Mouse (Mus musculus) embryonic facial prominence, embryonic 11.5 days (tissue): ENCODE results near the gene Gpr35. TPM values are rescaled to one million over a fixed set of nuclear protein-coding genes. Genes with fewer than 3 reads are reported as not detected.

Source experiments
- ATAC-seq: fragments of 200-750 bp; cut with Nextera tagmentation; replicated peaks from 2 replicates; pipeline ENCODE4 v1.8.0; 2017; ENCODE audit warnings: low read depth; ENCODE audit not compliant: insufficient number of reproducible peaks, low FRiP score, low TSS enrichment
- DNase-seq: peaks from one replicate; pipeline ENCODE4 v3.0.0-alpha.2; 2015; ENCODE audit warnings: low spot score
- H3K27ac ChIP-seq: fragments of 300-500 bp; sonication (generic); replicated peaks from 2 replicates; pipeline ENCODE4 v1.5.1; 2014; ENCODE audit warnings: mild to moderate bottlenecking, low read depth, low read length, control low read depth
- H3K27me3 ChIP-seq: fragments of 300-500 bp; sonication (generic); 2 replicates; pipeline ENCODE4 v1.6.1; 2014; ENCODE audit warnings: mild to moderate bottlenecking, low read length, moderate library complexity, mixed read lengths; ENCODE audit not compliant: control insufficient read depth, insufficient read depth
- H3K36me3 ChIP-seq: fragments of 300-500 bp; sonication (generic); replicated peaks from 2 replicates; pipeline ENCODE4 v1.6.1; 2014; ENCODE audit warnings: low read depth, mild to moderate bottlenecking, low read length, moderate library complexity, mixed read lengths; ENCODE audit not compliant: control insufficient read depth, insufficient read depth
- H3K4me1 ChIP-seq: fragments of 300-500 bp; sonication (generic); 2 replicates; pipeline ENCODE4 v1.6.1; 2014; ENCODE audit warnings: low read length, mixed read lengths; ENCODE audit not compliant: control insufficient read depth, insufficient read depth
- H3K4me2 ChIP-seq: fragments of 300-500 bp; sonication (generic); 2 replicates; pipeline ENCODE4 v1.6.1; 2014; ENCODE audit warnings: low read depth, mild to moderate bottlenecking, control low read depth, low read length, moderate library complexity
- H3K4me3 ChIP-seq: fragments of 300-500 bp; sonication (generic); 2 replicates; pipeline ENCODE4 v1.5.1; 2014; ENCODE audit warnings: low read depth, low read length, control low read depth
- H3K9ac ChIP-seq: fragments of 300-500 bp; sonication (generic); replicated peaks from 2 replicates; pipeline ENCODE4 v1.6.1; 2014; ENCODE audit warnings: mild to moderate bottlenecking, control low read depth, low read length
- H3K9me3 ChIP-seq: fragments of 300-500 bp; sonication (generic); replicated peaks from 2 replicates; pipeline ENCODE4 v1.6.1; 2016; ENCODE audit warnings: mild to moderate bottlenecking, low read length, inconsistent platforms, mixed read lengths; ENCODE audit not compliant: control insufficient read depth
- WGBS: fragments of 180-500 bp; shearing (Covaris S2); extraction: QIAGEN DNeasy Blood & Tissue Kit; methylation state at CpG from one replicate; pipeline ENCODE4 v1.1.7; 2014; 5-methylcytosine and 5-hydroxymethylcytosine counted together
- polyA plus RNA-seq: library from polyadenylated mRNA; unstranded; fragments of >200 nt; fragmentation: Nextera tagmentation; extraction: Ambion mirVana; gene quantifications from 2 replicates; pipeline ENCODE4 v1.2.1, GENCODE M21; 2014

Gpr35 gene
- polyA plus RNA-seq, 1 experiment from 2014 or later, result 0.25 TPM

- 96% methylated on average over 11 of the region's 11 CpGs for WGBS
- no peak for ATAC-seq
- Histone ChIP-seq H3K4me2 (no peak overlapping the region), H3K36me3 (peaks cover 9% of the 10 kb centered on the region), H3K4me3 (no peak overlapping the region), H3K27ac (no peak overlapping the region), H3K9ac (no peak overlapping the region), H3K4me1 (no peaks in the 10 kb centered on the region), H3K9me3 (no peaks in the 10 kb centered on the region), H3K27me3 (no peaks in the 10 kb centered on the region)
- DNase-seq, result no peak
Observed at GRCm38 (mm10) chr1:92919151-92919550, 31.5 kb upstream of the Gpr35 start.

DNA sequence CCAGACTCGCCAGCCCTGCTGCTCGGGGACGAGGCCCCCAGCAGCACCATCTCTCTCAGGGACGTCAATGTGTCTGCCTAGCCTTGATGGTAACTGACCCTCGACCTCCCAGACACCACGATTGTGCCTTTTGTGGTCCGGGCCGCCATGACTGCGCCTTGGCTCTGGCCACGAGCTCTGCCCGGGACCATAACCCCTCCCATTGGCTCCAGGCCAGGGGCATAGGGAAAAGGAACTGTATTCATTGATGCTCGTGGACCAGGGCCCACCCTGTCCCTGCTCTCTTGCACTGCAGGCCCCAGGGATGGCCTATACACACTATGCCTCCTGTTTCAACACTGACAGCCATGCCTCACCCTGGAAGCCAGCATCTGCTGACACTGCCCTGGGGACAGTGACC, 30.9 kb upstream of the Gpr35 start:
- ATAC-seq (no peak), DNase-seq (no peak)
- H3K9me3 ChIP-seq, result no peaks in the 10 kb centered on the region
- H3K27ac ChIP-seq, result no peak overlapping the region
- H3K4me3 ChIP-seq, result no peak overlapping the region
- no peak overlapping the region for H3K4me2 ChIP-seq
- H3K36me3 ChIP-seq, result peaks cover 9% of the 10 kb centered on the region
- 84% methylated on average over 12 of the region's 12 CpGs for WGBS
- H3K27me3 ChIP-seq, result no peaks in the 10 kb centered on the region
- H3K4me1 ChIP-seq, result no peaks in the 10 kb centered on the region
- no peak overlapping the region for H3K9ac ChIP-seq

DNA sequence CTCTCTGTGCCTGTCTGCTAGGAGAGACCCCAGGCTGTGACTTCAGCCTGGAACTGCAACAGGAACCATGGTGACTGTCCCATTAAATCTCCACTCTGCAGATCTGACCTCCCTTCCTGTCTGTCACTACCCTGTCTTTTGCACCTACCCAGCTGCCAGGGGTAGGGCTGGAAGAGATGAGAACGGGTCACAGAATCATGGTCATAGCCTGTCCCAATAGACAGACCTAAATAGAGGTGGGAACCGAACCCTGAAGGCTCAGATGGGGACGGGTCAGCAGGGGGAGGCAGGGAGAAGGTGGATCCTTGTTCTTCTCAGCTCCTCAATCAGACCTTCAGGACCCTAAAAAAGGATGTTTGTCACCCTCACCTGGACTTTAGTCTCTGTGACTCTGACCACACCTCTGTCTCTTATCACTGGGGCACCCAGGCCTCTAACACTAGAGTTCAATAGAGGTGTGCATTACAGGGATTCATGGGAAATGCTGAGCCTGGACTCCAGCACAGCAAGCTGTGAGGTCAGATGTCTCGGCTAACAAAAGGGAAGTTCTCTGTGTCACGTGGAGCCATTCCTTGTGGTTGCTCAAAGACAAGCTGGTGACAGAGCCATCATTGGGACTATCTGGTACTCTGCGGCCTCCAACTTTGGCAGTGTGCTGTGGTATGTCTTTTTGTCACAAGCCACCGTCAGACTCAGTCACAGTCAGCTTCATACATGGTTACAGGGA, 30.0 kb upstream of the Gpr35 start:
- ATAC-seq (no peak), DNase-seq (no peak)
- Histone ChIP-seq H3K9me3 (no peaks in the 10 kb centered on the region), H3K4me2 (no peak overlapping the region), H3K27me3 (no peaks in the 10 kb centered on the region), H3K9ac (no peak overlapping the region), H3K4me1 (no peaks in the 10 kb centered on the region), H3K36me3 (peaks cover 5% of the 10 kb centered on the region), H3K4me3 (no peak overlapping the region), H3K27ac (no peak overlapping the region)
- 78% methylated on average over 7 of the region's 7 CpGs for WGBS

- Histone ChIP-seq H3K9me3 (no peaks in the 10 kb centered on the region), H3K4me3 (no peak overlapping the region), H3K27ac (no peak overlapping the region), H3K4me2 (no peak overlapping the region), H3K9ac (no peak overlapping the region), H3K27me3 (no peaks in the 10 kb centered on the region), H3K4me1 (no peaks in the 10 kb centered on the region), H3K36me3 (peaks cover 5% of the 10 kb centered on the region)
- ATAC-seq (no peak), DNase-seq (no peak)
- WGBS, result 86% methylated on average over 4 of the region's 4 CpGs
Observed at GRCm38 (mm10) chr1:92921496-92921895, 29.2 kb upstream of the Gpr35 start.

GRCm38 (mm10) chr1:92930171-92930706, 20.4 kb upstream of the Gpr35 start:
- 48% methylated on average over 1 of the region's 1 CpGs for WGBS
- Histone ChIP-seq H3K9ac (no peak overlapping the region), H3K36me3 (no peaks in the 10 kb centered on the region), H3K4me3 (no peak overlapping the region), H3K4me1 (no peaks in the 10 kb centered on the region), H3K27ac (no peak overlapping the region), H3K4me2 (no peak overlapping the region), H3K9me3 (no peaks in the 10 kb centered on the region), H3K27me3 (no peaks in the 10 kb centered on the region)
- ATAC-seq (no peak), DNase-seq (no peak)

GRCm38 (mm10) chr1:92933611-92934010, 17.1 kb upstream of the Gpr35 start:
- DNase-seq (no peak), ATAC-seq (no peak)
- Histone ChIP-seq H3K36me3 (no peaks in the 10 kb centered on the region), H3K4me1 (no peaks in the 10 kb centered on the region), H3K4me3 (peak overlapping the region; percentile 68), H3K9ac (peak overlapping the region; percentile 65), H3K4me2 (peak overlapping the region; percentile 87), H3K27ac (peak overlapping the region; percentile 91), H3K9me3 (no peaks in the 10 kb centered on the region), H3K27me3 (no peaks in the 10 kb centered on the region)
- 78% methylated on average over 4 of the region's 4 CpGs for whole genome bisulfite sequencing

DNA sequence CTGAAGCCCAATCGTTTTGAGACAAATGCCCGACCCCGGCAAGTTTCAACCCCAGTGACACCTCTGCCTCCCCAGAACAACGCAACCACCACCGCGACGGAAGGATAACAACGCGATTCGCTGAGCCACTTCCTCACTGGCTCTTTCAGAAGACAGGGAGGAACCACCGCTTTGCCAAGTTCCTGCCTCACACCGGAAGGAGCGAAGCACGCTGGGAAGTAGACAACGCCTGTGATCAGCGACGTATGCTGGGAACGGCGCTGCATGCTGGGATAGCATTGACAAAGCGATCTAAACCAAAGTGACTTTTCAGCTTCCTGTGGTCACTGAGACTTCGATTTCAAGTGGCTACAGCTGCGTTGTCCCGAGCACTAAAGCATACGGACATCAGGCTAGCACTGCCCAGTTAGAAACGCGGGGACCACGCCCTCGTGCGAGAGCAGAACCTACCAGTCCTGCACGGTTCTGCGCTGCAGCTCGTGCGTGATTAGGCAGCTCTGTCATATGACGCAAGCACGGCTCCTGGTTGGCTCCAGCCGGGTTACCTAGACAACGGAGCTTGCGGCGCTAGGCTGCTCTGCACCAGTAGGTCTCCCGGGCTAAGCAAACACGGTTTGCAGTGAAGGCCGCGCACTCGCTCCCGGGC, 16.4 kb upstream of the Gpr35 start, which contains the start of gene Capn10:
Gene Capn10 (plus strand): TSS at position 195 of the 646 bp plus-strand sequence.
- ATAC-seq (peak; percentile 100), DNase-seq (peak; percentile 97)
- Histone ChIP-seq H3K4me3 (peak within 1 kb of the TSS; percentile 68), H3K9ac (peak within 1 kb of the TSS; percentile 65), H3K36me3 (no peaks in the 10 kb centered on the region), H3K27ac (peak within 1 kb of the TSS; percentile 91), H3K9me3 (no peaks in the 10 kb centered on the region), H3K4me2 (peak within 1 kb of the TSS; percentile 87), H3K4me1 (no peaks in the 10 kb centered on the region), H3K27me3 (no peaks in the 10 kb centered on the region)
- whole genome bisulfite sequencing, result under 1% methylated on average over 45 of the region's 45 CpGs
